Mouse (Mus musculus): ENCODE results near the gene Dck. TPM values are rescaled to one million over a fixed set of nuclear protein-coding genes. Genes with fewer than 3 reads are reported as not detected.

Gene Dck
- total and polyA plus RNA-seq, 3 experiments: 13.6 to 21.4 TPM; not detected in 1

DNA sequence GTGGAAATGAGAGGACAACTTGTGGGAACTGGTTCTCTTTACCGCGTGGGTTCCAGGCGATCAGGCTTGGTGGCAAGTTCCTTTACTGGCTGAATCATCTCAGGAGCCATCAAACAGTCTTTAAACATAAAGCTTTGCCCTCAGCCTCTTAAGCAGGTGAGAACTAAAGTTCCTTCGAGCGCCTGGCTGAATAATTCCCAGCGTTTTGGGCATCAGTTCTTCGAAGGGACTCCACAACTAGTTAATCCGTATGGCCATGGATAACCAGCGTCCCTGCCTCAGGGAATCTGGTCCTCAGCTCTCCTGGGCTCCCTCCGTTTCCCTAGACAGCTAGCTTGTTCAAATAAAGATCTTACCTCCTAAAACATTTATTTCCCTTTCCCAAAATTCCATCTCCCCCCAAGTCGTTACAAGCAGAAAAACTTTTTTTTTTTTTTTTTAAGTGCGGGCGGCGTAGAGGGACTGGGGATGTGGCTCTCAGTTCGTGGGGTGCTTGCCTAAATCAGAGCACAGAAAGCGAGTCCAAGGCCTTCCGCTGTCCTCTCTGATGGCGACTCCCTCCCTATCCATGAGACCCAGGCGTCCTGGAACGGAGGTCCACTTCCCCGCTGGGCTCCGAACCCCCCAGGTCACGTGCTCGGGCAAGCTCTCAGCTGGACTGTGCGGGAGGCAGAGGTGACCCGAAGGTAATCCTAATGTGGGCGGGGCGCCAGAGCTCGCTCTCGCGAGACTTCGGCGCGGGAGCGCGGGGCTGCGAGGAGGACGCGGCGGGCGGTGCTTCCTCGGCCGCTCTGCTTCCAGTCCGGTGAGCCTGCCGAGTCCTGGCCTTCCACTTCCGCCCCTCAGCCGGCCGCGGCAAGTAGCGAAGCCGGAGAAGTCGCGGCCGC is 44.4 kb upstream of the Dck start, which contains the start of gene Mob1b (continued):
- TF ChIP-seq MAZ (IDR thresholded peaks at IDR 0.05; ENCODE audit: low read depth, low read length): 0 out of 2 replicates have a peak, but pooled peaks have one; percentile 36
- TF ChIP-seq EP300 (IDR thresholded peaks at IDR 0.05; ENCODE audit: low read depth in 1 of 2, low read length in 2 of 2): no peak
- no peak for TF ChIP-seq MAFK (IDR thresholded peaks at IDR 0.05; ENCODE audit: borderline replicate concordance, low read depth, low read length)
- TF ChIP-seq RAD21 (IDR thresholded peaks at IDR 0.05; ENCODE audit: low read depth, low read length): no peak
- TF ChIP-seq KAT2A (conservative IDR thresholded peaks at IDR 0.05; ENCODE audit: low read depth, low read length): no peak
- peak; percentile 93 for TF ChIP-seq CHD2 (IDR thresholded peaks at IDR 0.05; ENCODE audit: low read length)
- no peak; the same call in 1 of the 2 replicates for TF ChIP-seq UBTF (IDR thresholded peaks at IDR 0.05; ENCODE audit: borderline replicate concordance, insufficient read depth, low read depth, low read length)
- no peak for TF ChIP-seq SIN3A (IDR thresholded peaks at IDR 0.05; ENCODE audit: low read length)
- TF ChIP-seq MEF2A (IDR thresholded peaks at IDR 0.05; ENCODE audit: extremely low read depth, insufficient replicate concordance, low read depth, low read length, poor library complexity, severe bottlenecking): no peak
- peak; percentile 75 for TF ChIP-seq ELF1 (IDR thresholded peaks at IDR 0.05; ENCODE audit: low read depth, low read length)
- TF ChIP-seq E2F4 (IDR thresholded peaks at IDR 0.05; ENCODE audit: borderline replicate concordance, low read depth, low read length): no peak
- no peak for TF ChIP-seq CHD1 (IDR thresholded peaks at IDR 0.05; ENCODE audit: low read depth, low read length)
- no peak for TF ChIP-seq JUND (IDR thresholded peaks at IDR 0.05; ENCODE audit: low read depth, low read length)
- no peak for TF ChIP-seq ZC3H11A (IDR thresholded peaks at IDR 0.05; ENCODE audit: low read depth, low read length)
- TF ChIP-seq MAX (IDR thresholded peaks at IDR 0.05; ENCODE audit: low read length): peak; percentile 82; the same call in 1 of the 2 replicates
- TF ChIP-seq ZNF384 (IDR thresholded peaks at IDR 0.05; ENCODE audit: low read depth, low read length): peak; percentile 76
- no peak for TF ChIP-seq RCOR1 (IDR thresholded peaks at IDR 0.05; ENCODE audit: low read depth, low read length)
- TF ChIP-seq USF2 (IDR thresholded peaks at IDR 0.05; ENCODE audit: borderline replicate concordance in 1 of 2, insufficient read depth in 1 of 2, low read depth in 1 of 2, low read length in 2 of 2): peak in 1 of 2 experiments; percentile 19; a peak in 2 of 4 replicates
- TF ChIP-seq CTCF (IDR thresholded peaks at IDR 0.05 in 2 of 3, conservative IDR thresholded peaks at IDR 0.05 in 1 of 3; ENCODE audit: control insufficient read depth in 1 of 3, insufficient read depth in 1 of 3, low read depth in 2 of 3, low read length in 3 of 3, poor library complexity in 1 of 3, severe bottlenecking in 1 of 3): no peak
- no peak for TF ChIP-seq ZKSCAN1 (IDR thresholded peaks at IDR 0.05; ENCODE audit: low read depth, low read length)
- no peak for TF ChIP-seq GABPA (IDR thresholded peaks at IDR 0.05; ENCODE audit: low read depth, low read length)
- no peak for TF ChIP-seq TAL1 (IDR thresholded peaks at IDR 0.05; ENCODE audit: low read length)

Measured in MEL (cell line).